Mouse (Mus musculus) v-Abl transformed pro-B cells (cell line): ENCODE results near the gene Atl3.

Source experiments
- in situ Hi-C, 2 experiments: fragments of 400-800 bp; cut with MboI; formaldehyde crosslinking; loops; one replicate each; pipeline ENCODE4 v1.15.1; 2025; ENCODE audit not compliant: unreplicated experiment in 2 of 2

Atl3 gene

GRCm38 (mm10) chr19:7495221-7496038 is 1.6 kb downstream of the Atl3 start:
- in situ Hi-C loops: loop anchor here in 1 of 2 experiments (25.0 kb wide), 1 partner anchor 1392 kb away; the partner anchor contains the start of genes 1810009A15Rik, Ganab, Gm49403 and Gm49416

GRCm38 (mm10) chr19:7496070-7496469 is 2.2 kb downstream of the Atl3 start:
- in situ Hi-C loops: loop anchor here in 1 of 2 experiments (25.0 kb wide), 1 partner anchor 1391 kb away; the partner anchor contains the start of genes 1810009A15Rik, Ganab, Gm49403 and Gm49416

GRCm38 (mm10) chr19:7498816-7499215 is 5.0 kb downstream of the Atl3 start:
- in situ Hi-C loops: loop anchor here in 1 of 2 experiments (25.0 kb wide), 1 partner anchor 1388 kb away; the partner anchor contains the start of genes 1810009A15Rik, Ganab, Gm49403 and Gm49416

- in situ Hi-C loops: no loop called here
Measured at GRCm38 (mm10) chr19:7500701-7501100, 6.9 kb downstream of the Atl3 start.

- in situ Hi-C loops: no loop called here
Measured at GRCm38 (mm10) chr19:7502432-7502831, 8.6 kb downstream of the Atl3 start.

GRCm38 (mm10) chr19:7506321-7506720 is 12.5 kb downstream of the Atl3 start:
- in situ Hi-C loops: no loop called here

GRCm38 (mm10) chr19:7508026-7508425 is 14.2 kb downstream of the Atl3 start:
- in situ Hi-C loops: no loop called here

- in situ Hi-C loops: no loop called here
Measured at GRCm38 (mm10) chr19:7516437-7516836, 22.6 kb downstream of the Atl3 start.

- in situ Hi-C loops: no loop called here
Measured at GRCm38 (mm10) chr19:7521619-7522018, 27.8 kb downstream of the Atl3 start.

GRCm38 (mm10) chr19:7522856-7523255 is 29.0 kb downstream of the Atl3 start:
- in situ Hi-C loops: no loop called here

- in situ Hi-C loops: no loop called here
Measured at GRCm38 (mm10) chr19:7523292-7523691, 29.5 kb downstream of the Atl3 start.

- in situ Hi-C loops: no loop called here
Measured at GRCm38 (mm10) chr19:7523781-7524180, 29.9 kb downstream of the Atl3 start.

- in situ Hi-C loops: loop anchor here in 1 of 2 experiments (5.0 kb wide), 1 partner anchor 72 kb away; no protein-coding TSS in a partner anchor
Measured at GRCm38 (mm10) chr19:7524879-7525278, 31.0 kb downstream of the Atl3 start.

- in situ Hi-C loops: loop anchor here in 1 of 2 experiments (5.0 kb wide), 1 partner anchor 68 kb away; no protein-coding TSS in a partner anchor
Measured at GRCm38 (mm10) chr19:7528639-7529428, 35.0 kb downstream of the Atl3 start.

- in situ Hi-C loops: loop anchor here in 1 of 2 experiments (5.0 kb wide), 1 partner anchor 65 kb away; no protein-coding TSS in a partner anchor
Measured at GRCm38 (mm10) chr19:7531906-7532305, 38.1 kb downstream of the Atl3 start.

- in situ Hi-C loops: loop anchor here in 1 of 2 experiments (5.0 kb wide), 1 partner anchor 63 kb away; no protein-coding TSS in a partner anchor
Measured at GRCm38 (mm10) chr19:7533891-7534290, 40.1 kb downstream of the Atl3 start.

GRCm38 (mm10) chr19:7548924-7549323 is 55.1 kb downstream of the Atl3 start:
- in situ Hi-C loops: no loop called here

GRCm38 (mm10) chr19:7551550-7552300 is 57.9 kb downstream of the Atl3 start:
- in situ Hi-C loops: no loop called here

- in situ Hi-C loops: no loop called here
Measured at GRCm38 (mm10) chr19:7552301-7552673, 58.4 kb downstream of the Atl3 start.

- in situ Hi-C loops: no loop called here
Measured at GRCm38 (mm10) chr19:7553441-7553840, 59.6 kb downstream of the Atl3 start.
